Mouse (Mus musculus): ENCODE data around the gene Gm136. TPM values are rescaled to one million over a fixed set of nuclear protein-coding genes. Genes with fewer than 3 reads are reported as not detected.

Gene Gm136
- not detected in 2 replicates for polyA plus RNA-seq (2015; fragmentation: Nextera tagmentation; extraction: Ambion mirVana)

- no peak within 1 kb of the TSS for H3K4me3 ChIP-seq (replicated peaks; ENCODE audit: low read length)
- H3K9me3 ChIP-seq (ENCODE audit: control insufficient read depth, low read length): no peaks in the 10 kb centered on the region
- H3K27me3 ChIP-seq (replicated peaks; ENCODE audit: control insufficient read depth, insufficient read depth, low read length): no peaks in the 10 kb centered on the region
- H3K36me3 ChIP-seq (ENCODE audit: control insufficient read depth, insufficient read depth): no peaks in the 10 kb centered on the region
- H3K4me1 ChIP-seq (replicated peaks; ENCODE audit: control insufficient read depth, insufficient read depth, low read length): no peaks in the 10 kb centered on the region
- no peak within 1 kb of the TSS for H3K27ac ChIP-seq (ENCODE audit: low read length)
- 92% methylated on average over 1 of the region's 1 CpGs for WGBS
- no peak for ATAC-seq
- H3K4me2 ChIP-seq (ENCODE audit: low read length): no peak within 1 kb of the TSS
- no peak within 1 kb of the TSS for H3K9ac ChIP-seq (replicated peaks; ENCODE audit: low read depth, low read length)
These were observed at the start of gene Gm136 for GRCm38 (mm10) chr4:34756163-34756562. Gm136 (minus strand) TSS chr4:34756263.

- H3K9me3 ChIP-seq (ENCODE audit: control insufficient read depth, low read length): no peaks in the 10 kb centered on the region
- H3K9ac ChIP-seq (replicated peaks; ENCODE audit: low read depth, low read length): no peak overlapping the region
- 85% methylated on average over 14 of the region's 14 CpGs for WGBS
- no peaks in the 10 kb centered on the region for H3K4me1 ChIP-seq (replicated peaks; ENCODE audit: control insufficient read depth, insufficient read depth, low read length)
- peaks cover 9% of the 10 kb centered on the region for H3K36me3 ChIP-seq (ENCODE audit: control insufficient read depth, insufficient read depth)
- H3K27me3 ChIP-seq (replicated peaks; ENCODE audit: control insufficient read depth, insufficient read depth, low read length): no peaks in the 10 kb centered on the region
- H3K4me3 ChIP-seq (replicated peaks; ENCODE audit: low read length): no peak overlapping the region
- ATAC-seq: no peak
- no peak overlapping the region for H3K4me2 ChIP-seq (ENCODE audit: low read length)
- H3K27ac ChIP-seq (ENCODE audit: low read length): no peak overlapping the region
These were observed 45.3 kb upstream of the Gm136 start for GRCm38 (mm10) chr4:34801166-34802034.

- 90% methylated on average over 2 of the region's 2 CpGs for WGBS
- Histone ChIP-seq H3K9me3 (ENCODE audit: control insufficient read depth, low read length) (no peaks in the 10 kb centered on the region), H3K27me3 (replicated peaks; ENCODE audit: control insufficient read depth, insufficient read depth, low read length) (no peaks in the 10 kb centered on the region), H3K27ac (ENCODE audit: low read length) (no peak overlapping the region), H3K4me1 (replicated peaks; ENCODE audit: control insufficient read depth, insufficient read depth, low read length) (no peaks in the 10 kb centered on the region), H3K9ac (replicated peaks; ENCODE audit: low read depth, low read length) (no peak overlapping the region), H3K4me3 (replicated peaks; ENCODE audit: low read length) (no peak overlapping the region), H3K4me2 (ENCODE audit: low read length) (no peak overlapping the region), H3K36me3 (ENCODE audit: control insufficient read depth, insufficient read depth) (no peaks in the 10 kb centered on the region)
- no peak for ATAC-seq
These were observed 41.9 kb upstream of the Gm136 start for GRCm38 (mm10) chr4:34798005-34798404.

GRCm38 (mm10) chr4:34797294-34797983, 41.4 kb upstream of the Gm136 start:
- 83% methylated on average over 8 of the region's 8 CpGs for whole genome bisulfite sequencing

GRCm38 (mm10) chr4:34796294-34796693, 40.2 kb upstream of the Gm136 start:
- peak; percentile 16; the same call in 1 of the 2 replicates for ATAC-seq
- H3K9ac ChIP-seq (replicated peaks; ENCODE audit: low read depth, low read length): no peak overlapping the region
- H3K27me3 ChIP-seq (replicated peaks; ENCODE audit: control insufficient read depth, insufficient read depth, low read length): no peaks in the 10 kb centered on the region
- no peaks in the 10 kb centered on the region for H3K4me1 ChIP-seq (replicated peaks; ENCODE audit: control insufficient read depth, insufficient read depth, low read length)
- no peak overlapping the region for H3K27ac ChIP-seq (ENCODE audit: low read length)
- no peaks in the 10 kb centered on the region for H3K9me3 ChIP-seq (ENCODE audit: control insufficient read depth, low read length)
- no peak overlapping the region for H3K4me3 ChIP-seq (replicated peaks; ENCODE audit: low read length)
- WGBS: 68% methylated on average over 5 of the region's 5 CpGs
- H3K36me3 ChIP-seq (ENCODE audit: control insufficient read depth, insufficient read depth): no peaks in the 10 kb centered on the region
- H3K4me2 ChIP-seq (ENCODE audit: low read length): no peak overlapping the region

More at GRCm38 (mm10) chr4:34797294-34797983, 41.4 kb upstream of the Gm136 start:
- H3K4me3 ChIP-seq (replicated peaks; ENCODE audit: low read length): no peak overlapping the region
- no peak for ATAC-seq
- H3K27ac ChIP-seq (ENCODE audit: low read length): no peak overlapping the region
- H3K36me3 ChIP-seq (ENCODE audit: control insufficient read depth, insufficient read depth): no peaks in the 10 kb centered on the region
- no peaks in the 10 kb centered on the region for H3K9me3 ChIP-seq (ENCODE audit: control insufficient read depth, low read length)
- no peaks in the 10 kb centered on the region for H3K4me1 ChIP-seq (replicated peaks; ENCODE audit: control insufficient read depth, insufficient read depth, low read length)
- H3K4me2 ChIP-seq (ENCODE audit: low read length): no peak overlapping the region
- H3K27me3 ChIP-seq (replicated peaks; ENCODE audit: control insufficient read depth, insufficient read depth, low read length): no peaks in the 10 kb centered on the region
- H3K9ac ChIP-seq (replicated peaks; ENCODE audit: low read depth, low read length): no peak overlapping the region

GRCm38 (mm10) chr4:34786476-34786875, 30.4 kb upstream of the Gm136 start:
- H3K9ac ChIP-seq (replicated peaks; ENCODE audit: low read depth, low read length): no peak overlapping the region
- WGBS: 85% methylated on average over 3 of the region's 3 CpGs
- no peaks in the 10 kb centered on the region for H3K4me1 ChIP-seq (replicated peaks; ENCODE audit: control insufficient read depth, insufficient read depth, low read length)
- no peak for ATAC-seq
- H3K27me3 ChIP-seq (replicated peaks; ENCODE audit: control insufficient read depth, insufficient read depth, low read length): no peaks in the 10 kb centered on the region
- no peak overlapping the region for H3K4me2 ChIP-seq (ENCODE audit: low read length)
- H3K9me3 ChIP-seq (ENCODE audit: control insufficient read depth, low read length): no peaks in the 10 kb centered on the region
- no peak overlapping the region for H3K4me3 ChIP-seq (replicated peaks; ENCODE audit: low read length)
- no peaks in the 10 kb centered on the region for H3K36me3 ChIP-seq (ENCODE audit: control insufficient read depth, insufficient read depth)
- H3K27ac ChIP-seq (ENCODE audit: low read length): no peak overlapping the region

GRCm38 (mm10) chr4:34785646-34786045, 29.6 kb upstream of the Gm136 start:
- no peak overlapping the region for H3K4me3 ChIP-seq (replicated peaks; ENCODE audit: low read length)
- 94% methylated on average over 2 of the region's 2 CpGs for WGBS
- no peak for ATAC-seq

GRCm38 (mm10) chr4:34784865-34785264, 28.8 kb upstream of the Gm136 start:
- Histone ChIP-seq H3K9me3 (ENCODE audit: control insufficient read depth, low read length) (no peaks in the 10 kb centered on the region), H3K4me2 (ENCODE audit: low read length) (no peak overlapping the region), H3K36me3 (ENCODE audit: control insufficient read depth, insufficient read depth) (no peaks in the 10 kb centered on the region), H3K9ac (replicated peaks; ENCODE audit: low read depth, low read length) (no peak overlapping the region), H3K4me3 (replicated peaks; ENCODE audit: low read length) (no peak overlapping the region), H3K27ac (ENCODE audit: low read length) (no peak overlapping the region), H3K27me3 (replicated peaks; ENCODE audit: control insufficient read depth, insufficient read depth, low read length) (no peaks in the 10 kb centered on the region), H3K4me1 (replicated peaks; ENCODE audit: control insufficient read depth, insufficient read depth, low read length) (no peaks in the 10 kb centered on the region)
- no peak for ATAC-seq
- 51% methylated on average over 5 of the region's 5 CpGs for WGBS

More at GRCm38 (mm10) chr4:34785646-34786045, 29.6 kb upstream of the Gm136 start:
- Histone ChIP-seq H3K9me3 (ENCODE audit: control insufficient read depth, low read length) (no peaks in the 10 kb centered on the region), H3K27ac (ENCODE audit: low read length) (no peak overlapping the region), H3K27me3 (replicated peaks; ENCODE audit: control insufficient read depth, insufficient read depth, low read length) (no peaks in the 10 kb centered on the region), H3K4me2 (ENCODE audit: low read length) (no peak overlapping the region), H3K4me1 (replicated peaks; ENCODE audit: control insufficient read depth, insufficient read depth, low read length) (no peaks in the 10 kb centered on the region), H3K36me3 (ENCODE audit: control insufficient read depth, insufficient read depth) (no peaks in the 10 kb centered on the region), H3K9ac (replicated peaks; ENCODE audit: low read depth, low read length) (no peak overlapping the region)

- H3K27me3 ChIP-seq (replicated peaks; ENCODE audit: control insufficient read depth, insufficient read depth, low read length): no peaks in the 10 kb centered on the region
- H3K36me3 ChIP-seq (ENCODE audit: control insufficient read depth, insufficient read depth): no peaks in the 10 kb centered on the region
- no peak for ATAC-seq
- H3K4me2 ChIP-seq (ENCODE audit: low read length): no peak overlapping the region
- H3K9ac ChIP-seq (replicated peaks; ENCODE audit: low read depth, low read length): no peak overlapping the region
- H3K4me1 ChIP-seq (replicated peaks; ENCODE audit: control insufficient read depth, insufficient read depth, low read length): peaks cover under 1% of the 10 kb centered on the region; the same call in 1 of the 2 replicates
- 19% methylated on average over 4 of the region's 4 CpGs for WGBS
- H3K27ac ChIP-seq (ENCODE audit: low read length): no peak overlapping the region
- no peak overlapping the region for H3K4me3 ChIP-seq (replicated peaks; ENCODE audit: low read length)
- H3K9me3 ChIP-seq (ENCODE audit: control insufficient read depth, low read length): no peaks in the 10 kb centered on the region
These were observed 26.7 kb upstream of the Gm136 start for GRCm38 (mm10) chr4:34782730-34783129.
